In the genomic region with DNA sequence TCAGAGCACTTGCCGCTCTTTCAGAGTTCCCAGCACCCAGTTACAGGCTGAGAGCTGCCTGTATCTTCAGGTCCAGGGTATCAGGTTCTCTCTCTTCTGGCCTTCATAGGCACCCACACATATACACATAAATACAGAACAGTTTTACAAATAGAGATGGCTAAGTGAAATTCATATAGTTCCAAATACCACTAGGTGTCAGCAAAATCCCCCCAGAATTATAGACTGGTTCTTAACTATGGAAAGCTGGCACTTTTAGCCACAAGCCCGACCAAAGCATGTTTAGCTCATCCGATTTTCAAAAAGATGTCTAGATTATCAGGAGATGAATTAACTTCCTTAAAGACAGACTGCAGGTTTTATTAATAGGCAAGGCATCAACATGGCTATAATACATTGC, we compare ENCODE assay signal across 15 mouse cellular contexts.
DNase-seq lines count a peak whose midpoint lies in the region; ATAC-seq and TF ChIP-seq lines count a peak whose summit lies in the region.
"Had no signal": no experiment of that assay in that cellular context is flagged by ENCODE, and none has a peak within 500 bp of the region (broad histone marks: within the 10 kb centered on the region; RNA-seq: fewer than 3 reads in every experiment).

No protein-coding gene starts in this region.

- no peaks in the 10 kb centered on the region for H3K9me3 ChIP-seq in forebrain, embryonic 15.5 days
- H3K9me3 ChIP-seq in forebrain, embryonic 11.5 days (ENCODE audit: control insufficient read depth, low read length), result no peaks in the 10 kb centered on the region
- no peaks in the 10 kb centered on the region for H3K9me3 ChIP-seq in midbrain, embryonic 15.5 days
- no peaks in the 10 kb centered on the region for H3K9me3 ChIP-seq in midbrain, embryonic 13.5 days
- H3K9me3 ChIP-seq: lung, embryonic 15.5 days had no signal

- no peaks in the 10 kb centered on the region for H3K36me3 ChIP-seq in forebrain, embryonic 15.5 days
- H3K36me3 ChIP-seq in forebrain, embryonic 11.5 days (ENCODE audit: control insufficient read depth, insufficient read depth, low read length), result no peaks in the 10 kb centered on the region
- H3K36me3 ChIP-seq in midbrain, embryonic 15.5 days (replicated peaks), result no peaks in the 10 kb centered on the region
- no peaks in the 10 kb centered on the region for H3K36me3 ChIP-seq in midbrain, embryonic 13.5 days
- H3K36me3 ChIP-seq: lung, embryonic 15.5 days had no signal

- no peak overlapping the region for H3K4me2 ChIP-seq in forebrain, embryonic 15.5 days (replicated peaks)
- no peak overlapping the region for H3K4me2 ChIP-seq in forebrain, embryonic 11.5 days (ENCODE audit: low read depth, low read length, severe bottlenecking)
- H3K4me2 ChIP-seq in midbrain, embryonic 15.5 days, result no peak overlapping the region
- H3K4me2 ChIP-seq in midbrain, embryonic 13.5 days (replicated peaks), result no peak overlapping the region
- H3K4me2 ChIP-seq: lung, embryonic 15.5 days had no signal

- ATAC-seq in forebrain, embryonic 15.5 days (replicated peaks), result 0 out of 2 replicates have a peak, but pooled peaks have one; percentile 55
- ATAC-seq in forebrain, embryonic 11.5 days (replicated peaks; ENCODE audit: low FRiP score), result no peak
- 0 out of 2 replicates have a peak, but pooled peaks have one; percentile 66 for ATAC-seq in midbrain, embryonic 15.5 days (replicated peaks)
- no peak for ATAC-seq in midbrain, embryonic 13.5 days
- no peak for ATAC-seq in monocyte, adult 5-6 weeks (replicated peaks; ENCODE audit: insufficient number of reproducible peaks, low FRiP score, low TSS enrichment, poor library complexity, severe bottlenecking)
- ATAC-seq: CD4-positive, CD25-positive, alpha-beta regulatory T cell, adult 4 months had no signal

- 65% methylated on average over 3 of the region's 3 CpGs for WGBS in forebrain, embryonic 15.5 days
- 70% methylated on average over 3 of the region's 3 CpGs for WGBS in forebrain, embryonic 11.5 days
- WGBS in midbrain, embryonic 15.5 days, result 63% methylated on average over 3 of the region's 3 CpGs
- WGBS in midbrain, embryonic 13.5 days, result 74% methylated on average over 3 of the region's 3 CpGs

- TF ChIP-seq CTCF in layer of hippocampus, adult 2 months (conservative IDR thresholded peaks at IDR 0.05), result peak; percentile 74

- DNase-seq in forebrain, embryonic 11.5 days (ENCODE audit: low spot score), result no peak
- peak in 1 of 2 experiments; percentile 13 for DNase-seq in layer of hippocampus, adult 2 months (ENCODE audit: low spot score in 2 of 2)
- DNase-seq in layer of hippocampus, adult 11-12 months (ENCODE audit: low spot score), result no peak
- peak; percentile 26 for DNase-seq in retina, postnatal 1 day
- DNase-seq: adrenal gland, postnatal 25 days; cerebellum, postnatal 36 days; heart, adult 11 months; heart, postnatal 36 days; kidney, postnatal 14 days had no signal

- no peak overlapping the region for H3K27ac ChIP-seq in forebrain, embryonic 15.5 days (replicated peaks)
- H3K27ac ChIP-seq in forebrain, embryonic 11.5 days (ENCODE audit: low read depth, low read length), result no peak overlapping the region
- no peak overlapping the region for H3K27ac ChIP-seq in layer of hippocampus, adult 2 months
- H3K27ac ChIP-seq in midbrain, embryonic 15.5 days, result no peak overlapping the region
- H3K27ac ChIP-seq in midbrain, embryonic 13.5 days, result no peak overlapping the region
- H3K27ac ChIP-seq: lung, embryonic 15.5 days had no signal

- H3K9ac ChIP-seq in forebrain, embryonic 15.5 days (replicated peaks), result no peak overlapping the region
- no peak overlapping the region for H3K9ac ChIP-seq in forebrain, embryonic 11.5 days (ENCODE audit: low read length)
- no peak overlapping the region for H3K9ac ChIP-seq in midbrain, embryonic 15.5 days
- H3K9ac ChIP-seq in midbrain, embryonic 13.5 days (replicated peaks), result no peak overlapping the region
- H3K9ac ChIP-seq: lung, embryonic 15.5 days had no signal

- no peaks in the 10 kb centered on the region for H3K4me1 ChIP-seq in forebrain, embryonic 15.5 days
- H3K4me1 ChIP-seq in forebrain, embryonic 11.5 days (replicated peaks; ENCODE audit: control insufficient read depth, insufficient read depth, low read length), result no peaks in the 10 kb centered on the region
- H3K4me1 ChIP-seq in midbrain, embryonic 15.5 days, result no peaks in the 10 kb centered on the region
- no peaks in the 10 kb centered on the region for H3K4me1 ChIP-seq in midbrain, embryonic 13.5 days (replicated peaks)
- H3K4me1 ChIP-seq: lung, embryonic 15.5 days had no signal

- H3K4me3 ChIP-seq in forebrain, embryonic 15.5 days, result no peak overlapping the region
- H3K4me3 ChIP-seq in forebrain, embryonic 11.5 days (ENCODE audit: low read depth, low read length), result no peak overlapping the region
- no peak overlapping the region for H3K4me3 ChIP-seq in layer of hippocampus, adult 2 months
- no peak overlapping the region for H3K4me3 ChIP-seq in midbrain, embryonic 15.5 days
- no peak overlapping the region for H3K4me3 ChIP-seq in midbrain, embryonic 13.5 days (replicated peaks)
- H3K4me3 ChIP-seq: lung, embryonic 15.5 days had no signal

- H3K27me3 ChIP-seq in forebrain, embryonic 15.5 days, result no peaks in the 10 kb centered on the region
- H3K27me3 ChIP-seq in forebrain, embryonic 11.5 days (ENCODE audit: control insufficient read depth, insufficient read depth, low read length), result no peaks in the 10 kb centered on the region
- no peaks in the 10 kb centered on the region for H3K27me3 ChIP-seq in midbrain, embryonic 15.5 days (replicated peaks)
- no peaks in the 10 kb centered on the region for H3K27me3 ChIP-seq in midbrain, embryonic 13.5 days
- H3K27me3 ChIP-seq: lung, embryonic 15.5 days had no signal

Comparison
In these comparisons a context has a peak if more than half of its experiments do, and no peak if none do; other contexts are left out.
1. ATAC-seq: peak in forebrain, embryonic 15.5 days (single experiment) and midbrain, embryonic 15.5 days (single experiment); none in forebrain, embryonic 11.5 days (single experiment), midbrain, embryonic 13.5 days (single experiment) and monocyte, adult 5-6 weeks (single experiment).